Mouse (Mus musculus) limb, embryonic 14.5 days (tissue): ENCODE measurements around the gene Gse1. TPM values are rescaled to one million over a fixed set of nuclear protein-coding genes. Genes with fewer than 3 reads are reported as not detected.

ENCODE experiments used
- ATAC-seq: fragments of 200-750 bp; cut with Nextera tagmentation; 2 replicates; pipeline ENCODE4 v1.8.0; 2017; ENCODE audit warnings: low read depth, moderate number of reproducible peaks, moderate TSS enrichment; ENCODE audit not compliant: low FRiP score
- DNase-seq: peaks from one replicate; pipeline ENCODE4 v3.0.0-alpha.2; 2015; ENCODE audit warnings: low spot score
- H3K27ac ChIP-seq: fragments of 300-500 bp; sonication (generic); replicated peaks from 2 replicates; pipeline ENCODE4 v1.5.1; 2014; ENCODE audit warnings: low read depth, mild to moderate bottlenecking, low read length, moderate library complexity, mixed read lengths
- H3K27me3 ChIP-seq: fragments of 300-500 bp; sonication (generic); 2 replicates; pipeline ENCODE4 v1.6.1; 2014; ENCODE audit warnings: low read length, mixed read lengths; ENCODE audit not compliant: control insufficient read depth, insufficient read depth
- H3K36me3 ChIP-seq: fragments of 300-500 bp; sonication (generic); 2 replicates; pipeline ENCODE4 v1.6.1; 2014; ENCODE audit warnings: mild to moderate bottlenecking, low read length, moderate library complexity, mixed read lengths; ENCODE audit not compliant: control insufficient read depth, insufficient read depth
- H3K4me1 ChIP-seq: fragments of 300-500 bp; sonication (generic); 2 replicates; pipeline ENCODE4 v1.6.1; 2014; ENCODE audit warnings: antibody characterized with exemption, low read length, mixed read lengths; ENCODE audit not compliant: control insufficient read depth, insufficient read depth
- H3K4me2 ChIP-seq: fragments of 300-500 bp; sonication (generic); replicated peaks from 2 replicates; pipeline ENCODE4 v1.6.1; 2014; ENCODE audit warnings: low read depth, mild to moderate bottlenecking, low read length, moderate library complexity; ENCODE audit not compliant: severe bottlenecking
- H3K4me3 ChIP-seq: fragments of 300-500 bp; sonication (generic); replicated peaks from 2 replicates; pipeline ENCODE4 v1.5.1; 2014; ENCODE audit warnings: low read length
- H3K9ac ChIP-seq: fragments of 300-500 bp; sonication (generic); 2 replicates; pipeline ENCODE4 v1.6.1; 2014; ENCODE audit warnings: mild to moderate bottlenecking, low read depth, low read length, moderate library complexity; ENCODE audit not compliant: severe bottlenecking
- H3K9me3 ChIP-seq: fragments of 300-500 bp; sonication (generic); 2 replicates; pipeline ENCODE4 v1.6.1; 2016; ENCODE audit warnings: low read length; ENCODE audit not compliant: control insufficient read depth
- POLR2A ChIP-seq: fragments of 200-500 bp; IDR thresholded peaks from 2 replicates; pipeline ENCODE4 v1.8.0; 2012; ENCODE audit warnings: inconsistent platforms, mild to moderate bottlenecking, moderate library complexity, borderline replicate concordance; ENCODE audit not compliant: insufficient read depth, insufficient read length; ENCODE audit errors: extremely low read depth
- WGBS: fragments of 180-500 bp; shearing (Covaris S2); extraction: QIAGEN DNeasy Blood & Tissue Kit; methylation state at CpG from one replicate; pipeline ENCODE4 v1.1.7; 2014; 5-methylcytosine and 5-hydroxymethylcytosine counted together
- polyA plus RNA-seq, 2 experiments: library from polyadenylated mRNA; depleted of rRNA in 1 of 2; stranded (reverse) in 1 of 2; unstranded in 1 of 2; fragments of >200 nt; fragmentation: Nextera tagmentation in 1 of 2; extraction: Ambion mirVana in 1 of 2; gene quantifications; 2 replicates each; pipeline versions ENCODE4 v1.2.1 to v1.2.3; 2012 to 2014

Gse1 gene
- polyA plus RNA-seq, 2 experiments, result 10.3 to 32.6 TPM

DNA sequence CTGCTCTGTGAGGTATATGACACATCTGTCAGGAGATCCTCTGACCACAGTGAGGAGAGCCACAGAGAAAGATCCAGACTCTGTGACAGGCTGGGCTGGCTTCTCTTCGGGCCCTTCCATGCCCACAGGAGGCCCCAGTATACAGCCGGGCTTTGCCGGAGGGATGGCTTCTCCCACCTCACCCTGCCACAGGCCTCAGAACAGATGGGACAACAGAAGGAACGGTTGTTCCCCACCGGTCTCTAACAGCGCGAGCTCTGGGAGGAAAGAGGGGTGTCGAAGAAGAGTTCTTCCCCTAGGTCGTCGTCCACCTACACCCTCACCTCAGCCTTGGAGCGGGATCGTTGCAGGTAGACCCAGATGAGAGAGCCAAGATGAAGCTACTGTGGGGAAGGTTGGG, 202.8 kb downstream of the Gse1 start:
- H3K4me1 ChIP-seq, result peaks cover 21% of the 10 kb centered on the region
- no peak for DNase-seq
- H3K27ac ChIP-seq, result no peak overlapping the region
- 81% methylated on average over 12 of the region's 12 CpGs for WGBS
- no peak overlapping the region for H3K9ac ChIP-seq
- H3K27me3 ChIP-seq, result no peaks in the 10 kb centered on the region
- H3K4me3 ChIP-seq, result no peak overlapping the region
- no peak for ATAC-seq
- 0 out of 2 replicates have a peak, but pooled peaks cover 5% of the 10 kb centered on the region for H3K9me3 ChIP-seq
- H3K4me2 ChIP-seq, result no peak overlapping the region
- no peaks in the 10 kb centered on the region; the same call in 1 of the 2 replicates for H3K36me3 ChIP-seq
- no peak for TF ChIP-seq POLR2A

DNA sequence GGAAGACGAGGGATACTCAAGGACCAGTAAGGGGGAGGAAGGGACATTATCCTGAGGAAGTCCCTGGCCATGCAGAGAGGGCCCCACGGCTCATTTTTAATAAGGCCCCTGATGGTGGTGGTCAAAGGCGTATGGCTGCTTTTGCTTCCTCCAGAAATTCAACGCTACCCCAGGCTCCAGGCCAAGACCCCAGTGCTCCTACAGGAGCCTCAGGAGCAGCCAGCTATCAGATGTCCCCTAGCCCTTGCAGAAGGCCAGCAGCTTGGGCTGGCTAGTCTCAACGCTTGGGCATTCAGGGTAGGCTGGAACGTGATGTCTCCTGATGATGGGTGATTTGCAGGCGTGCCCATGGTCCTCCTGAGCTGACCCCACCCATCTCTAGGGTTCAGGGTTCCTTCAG, 204.2 kb downstream of the Gse1 start:
- peaks cover 18% of the 10 kb centered on the region for H3K4me1 ChIP-seq
- 0 out of 2 replicates have a peak, but pooled peaks cover 5% of the 10 kb centered on the region for H3K9me3 ChIP-seq
- no peak for TF ChIP-seq POLR2A
- H3K27me3 ChIP-seq, result no peaks in the 10 kb centered on the region
- H3K27ac ChIP-seq, result no peak overlapping the region
- no peak overlapping the region for H3K4me3 ChIP-seq
- ATAC-seq, result no peak
- 67% methylated on average over 7 of the region's 7 CpGs for WGBS
- H3K36me3 ChIP-seq, result no peaks in the 10 kb centered on the region; the same call in 1 of the 2 replicates
- H3K9ac ChIP-seq, result no peak overlapping the region
- no peak overlapping the region for H3K4me2 ChIP-seq
- no peak for DNase-seq

DNA sequence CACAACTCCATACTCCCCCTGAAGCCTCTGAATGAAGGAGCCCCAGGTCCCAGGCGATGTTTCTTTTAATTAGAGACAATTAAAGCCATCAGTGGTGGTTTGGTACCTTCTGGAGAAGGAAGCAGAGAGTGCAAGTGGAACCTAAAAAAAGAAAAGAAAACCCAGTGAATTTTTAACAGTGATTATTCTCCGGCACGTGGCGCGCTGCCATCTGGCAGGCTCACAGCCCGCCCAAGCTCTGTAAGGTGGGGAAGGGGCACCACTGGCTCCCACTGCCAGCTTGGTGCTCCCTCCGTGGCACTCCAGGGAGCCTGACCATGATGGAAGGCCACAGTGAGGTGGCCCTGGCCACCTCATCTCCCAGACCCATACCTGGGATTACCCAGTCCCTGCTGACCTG, 204.9 kb downstream of the Gse1 start:
- no peak overlapping the region for H3K4me3 ChIP-seq
- WGBS, result 64% methylated on average over 7 of the region's 7 CpGs
- peaks cover 21% of the 10 kb centered on the region for H3K4me1 ChIP-seq
- H3K27me3 ChIP-seq, result no peaks in the 10 kb centered on the region
- DNase-seq (no peak), ATAC-seq (no peak)
- H3K36me3 ChIP-seq, result no peaks in the 10 kb centered on the region; the same call in 1 of the 2 replicates
- H3K9ac ChIP-seq, result no peak overlapping the region
- no peak overlapping the region for H3K4me2 ChIP-seq
- H3K9me3 ChIP-seq, result 0 out of 2 replicates have a peak, but pooled peaks cover 5% of the 10 kb centered on the region
- H3K27ac ChIP-seq, result no peak overlapping the region
- no peak for TF ChIP-seq POLR2A

DNA sequence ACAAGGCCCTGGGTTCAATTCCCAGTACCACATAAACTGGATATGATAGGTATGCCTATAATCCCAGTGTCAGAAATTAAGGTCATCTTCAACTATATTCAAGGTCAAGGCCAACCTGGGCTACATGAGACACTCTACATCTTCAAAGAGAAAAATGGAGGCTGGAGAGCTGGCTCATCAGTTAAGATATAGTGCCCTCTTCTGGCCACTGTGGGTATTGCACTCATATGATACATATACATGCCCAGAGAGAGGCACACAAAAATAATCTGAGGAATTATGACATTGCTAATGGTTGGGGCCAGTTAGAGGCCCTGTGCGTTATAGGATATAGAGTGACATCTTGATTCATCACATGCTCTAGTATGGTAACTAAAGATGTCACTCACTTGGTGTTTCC, 205.5 kb downstream of the Gse1 start:
- Histone ChIP-seq H3K36me3 (no peaks in the 10 kb centered on the region; the same call in 1 of the 2 replicates), H3K27me3 (no peaks in the 10 kb centered on the region), H3K9me3 (0 out of 2 replicates have a peak, but pooled peaks cover 5% of the 10 kb centered on the region), H3K4me2 (no peak overlapping the region), H3K4me1 (peaks cover 21% of the 10 kb centered on the region), H3K4me3 (no peak overlapping the region), H3K9ac (no peak overlapping the region), H3K27ac (no peak overlapping the region)
- DNase-seq (no peak), ATAC-seq (no peak)
- WGBS, result 97% methylated on average over 1 of the region's 1 CpGs
- no peak for TF ChIP-seq POLR2A

DNA sequence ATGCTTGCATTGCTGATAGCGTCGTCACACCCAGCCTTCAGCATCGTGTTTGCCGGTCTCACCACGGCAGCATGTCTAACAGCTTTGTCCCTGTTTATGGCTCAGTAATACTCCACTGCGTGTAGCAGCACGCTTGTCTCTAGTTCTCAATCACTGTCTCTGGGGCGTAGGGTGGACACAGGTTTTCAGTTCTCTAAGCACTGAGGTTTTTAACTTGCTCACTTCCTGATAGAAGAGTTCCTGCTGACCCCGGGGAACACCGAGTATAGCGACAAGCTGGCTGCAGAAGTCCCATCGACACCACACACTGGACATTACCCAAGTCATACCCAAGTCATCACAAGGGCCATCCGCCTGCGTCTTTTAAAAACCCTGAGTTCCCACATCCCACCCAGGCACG, 207.5 kb downstream of the Gse1 start:
- Histone ChIP-seq H3K4me1 (peaks cover 27% of the 10 kb centered on the region), H3K4me3 (no peak overlapping the region), H3K27me3 (no peaks in the 10 kb centered on the region), H3K9me3 (0 out of 2 replicates have a peak, but pooled peaks cover 5% of the 10 kb centered on the region), H3K4me2 (no peak overlapping the region), H3K36me3 (no peaks in the 10 kb centered on the region; the same call in 1 of the 2 replicates), H3K9ac (no peak overlapping the region), H3K27ac (no peak overlapping the region)
- ATAC-seq (no peak), DNase-seq (no peak)
- 91% methylated on average over 15 of the region's 15 CpGs for WGBS
- TF ChIP-seq POLR2A, result no peak
